Mouse (Mus musculus): ENCODE results near the gene Tex12. TPM values are rescaled to one million over a fixed set of nuclear protein-coding genes. Genes with fewer than 3 reads are reported as not detected.

Gene Tex12
- polyA plus RNA-seq, 1 experiment from 2014 or later = not detected

DNA sequence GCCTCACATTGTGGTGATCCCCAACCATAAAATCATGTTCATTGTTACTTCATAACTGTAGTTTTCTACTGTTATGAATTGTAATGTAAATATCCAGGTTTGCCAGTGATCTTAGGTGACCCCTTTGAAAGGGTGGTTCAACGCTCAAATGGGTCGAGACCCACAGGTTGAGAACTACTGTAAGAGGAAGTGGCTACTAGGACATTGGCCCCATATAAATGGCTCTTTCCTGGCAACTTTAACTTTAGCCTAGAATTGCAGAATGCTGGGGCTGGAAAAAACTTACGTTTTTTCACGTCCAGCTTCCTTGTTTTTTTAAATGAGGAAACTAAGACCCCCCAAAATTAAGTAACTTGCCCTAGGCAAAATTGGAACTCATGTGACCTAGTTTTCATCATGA lies 6.2 kb upstream of the Tex12 start:
- Histone ChIP-seq H3K9ac (ENCODE audit: low read length) (no peak overlapping the region), H3K4me2 (ENCODE audit: low read depth) (no peak overlapping the region), H3K27me3 (ENCODE audit: control insufficient read depth, insufficient read depth, low read length) (no peaks in the 10 kb centered on the region), H3K36me3 (ENCODE audit: control insufficient read depth, insufficient read depth, low read length) (no peaks in the 10 kb centered on the region), H3K9me3 (ENCODE audit: control insufficient read depth, low read length) (no peaks in the 10 kb centered on the region), H3K4me3 (ENCODE audit: low read depth, low read length) (no peak overlapping the region), H3K27ac (ENCODE audit: low read depth, low read length) (no peak overlapping the region), H3K4me1 (ENCODE audit: control insufficient read depth, insufficient read depth, low read length) (no peaks in the 10 kb centered on the region)
- WGBS = 90% methylated on average over 4 of the region's 4 CpGs
- DNase-seq (ENCODE audit: low spot score) (no peak), ATAC-seq (ENCODE audit: insufficient read depth, low FRiP score, low TSS enrichment) (no peak)

DNA sequence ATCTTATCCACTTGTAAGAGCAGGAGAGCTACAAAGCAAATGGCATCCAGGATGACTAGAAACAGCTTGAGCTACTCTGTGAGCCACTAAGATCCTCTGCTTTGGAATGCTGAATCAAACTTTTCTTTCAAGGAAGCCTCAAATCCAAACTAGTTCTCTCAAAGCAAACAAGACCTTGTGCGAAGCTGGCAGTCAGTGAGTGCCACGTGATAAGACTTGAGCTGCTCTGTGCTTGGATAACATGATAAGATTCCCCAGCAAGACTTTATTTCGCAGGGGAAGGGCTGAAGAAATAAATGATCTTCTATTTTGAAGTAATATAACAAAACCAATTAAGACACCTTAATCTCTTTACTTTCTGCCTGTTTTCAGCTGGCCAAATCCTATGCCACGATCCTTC lies 4.8 kb upstream of the Tex12 start:
- H3K4me1 ChIP-seq (ENCODE audit: control insufficient read depth, insufficient read depth, low read length) = no peaks in the 10 kb centered on the region
- no peak overlapping the region for H3K9ac ChIP-seq (ENCODE audit: low read length)
- H3K9me3 ChIP-seq (ENCODE audit: control insufficient read depth, low read length) = no peaks in the 10 kb centered on the region
- DNase-seq (ENCODE audit: low spot score) (no peak), ATAC-seq (ENCODE audit: insufficient read depth, low FRiP score, low TSS enrichment) (no peak)
- no peak overlapping the region for H3K4me2 ChIP-seq (ENCODE audit: low read depth)
- H3K27me3 ChIP-seq (ENCODE audit: control insufficient read depth, insufficient read depth, low read length) = no peaks in the 10 kb centered on the region
- WGBS = 83% methylated on average over 4 of the region's 4 CpGs
- H3K36me3 ChIP-seq (ENCODE audit: control insufficient read depth, insufficient read depth, low read length) = no peaks in the 10 kb centered on the region
- no peak overlapping the region for H3K27ac ChIP-seq (ENCODE audit: low read depth, low read length)
- no peak overlapping the region for H3K4me3 ChIP-seq (ENCODE audit: low read depth, low read length)

DNA sequence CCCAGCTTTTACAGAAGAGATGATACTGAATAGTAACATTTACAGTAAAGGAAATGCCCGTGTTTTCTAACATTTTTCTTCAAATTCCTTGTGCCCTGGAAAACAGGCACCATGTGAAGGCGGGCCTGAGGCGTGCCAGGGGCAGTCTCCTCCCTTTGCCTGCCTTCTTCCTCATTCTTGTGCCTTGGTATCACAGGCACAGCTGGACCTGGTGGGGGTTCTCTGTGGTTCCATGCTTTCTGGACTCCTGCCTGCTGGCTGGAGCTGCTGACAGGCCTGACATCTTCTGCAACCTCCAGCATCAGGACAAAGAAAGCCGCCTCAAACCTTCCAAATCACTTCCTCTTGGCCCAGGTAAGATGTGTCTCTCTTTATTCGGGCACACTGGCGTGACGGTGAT lies 4.0 kb upstream of the Tex12 start:
- H3K36me3 ChIP-seq (ENCODE audit: control insufficient read depth, insufficient read depth, low read length) = no peaks in the 10 kb centered on the region
- H3K9me3 ChIP-seq (ENCODE audit: control insufficient read depth, low read length) = no peaks in the 10 kb centered on the region
- no peak for DNase-seq (ENCODE audit: low spot score)
- H3K27ac ChIP-seq (ENCODE audit: low read depth, low read length) = no peak overlapping the region
- 83% methylated on average over 7 of the region's 7 CpGs for WGBS
- no peaks in the 10 kb centered on the region for H3K4me1 ChIP-seq (ENCODE audit: control insufficient read depth, insufficient read depth, low read length)
- no peaks in the 10 kb centered on the region for H3K27me3 ChIP-seq (ENCODE audit: control insufficient read depth, insufficient read depth, low read length)
- H3K9ac ChIP-seq (ENCODE audit: low read length) = no peak overlapping the region
- H3K4me2 ChIP-seq (ENCODE audit: low read depth) = no peak overlapping the region
- no peak overlapping the region for H3K4me3 ChIP-seq (ENCODE audit: low read depth, low read length)
- ATAC-seq (ENCODE audit: insufficient read depth, low FRiP score, low TSS enrichment) = no peak

DNA sequence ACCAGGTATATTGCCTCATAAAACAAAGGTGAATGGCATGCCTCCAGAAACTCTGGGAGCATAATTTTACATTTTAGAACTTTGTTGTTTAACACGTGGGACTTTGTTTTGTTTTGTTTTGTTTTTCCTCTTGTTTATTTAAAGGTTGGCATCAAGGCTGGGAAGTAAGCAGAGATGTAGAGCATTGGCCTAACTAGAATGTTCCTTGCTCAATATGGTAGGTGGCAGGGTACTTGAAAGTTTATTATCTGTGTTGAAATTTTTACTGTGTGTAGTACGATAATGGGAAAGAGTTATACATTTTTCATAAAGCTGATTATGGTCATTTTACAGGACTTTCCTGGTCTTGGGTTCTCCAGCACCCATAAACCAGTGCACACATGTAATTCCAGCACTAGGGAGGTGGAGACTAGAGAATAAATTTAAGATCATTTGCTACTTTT lies 814 bp upstream of the Tex12 start:
- no peaks in the 10 kb centered on the region for H3K27me3 ChIP-seq (ENCODE audit: control insufficient read depth, insufficient read depth, low read length)
- H3K9ac ChIP-seq (ENCODE audit: low read length) = no peak overlapping the region
- ATAC-seq (ENCODE audit: insufficient read depth, low FRiP score, low TSS enrichment) (no peak), DNase-seq (ENCODE audit: low spot score) (no peak)
- H3K9me3 ChIP-seq (ENCODE audit: control insufficient read depth, low read length) = no peaks in the 10 kb centered on the region
- 87% methylated on average over 2 of the region's 2 CpGs for WGBS
- no peaks in the 10 kb centered on the region for H3K36me3 ChIP-seq (ENCODE audit: control insufficient read depth, insufficient read depth, low read length)
- H3K27ac ChIP-seq (ENCODE audit: low read depth, low read length) = no peak overlapping the region
- H3K4me3 ChIP-seq (ENCODE audit: low read depth, low read length) = no peak overlapping the region
- H3K4me2 ChIP-seq (ENCODE audit: low read depth) = no peak overlapping the region
- H3K4me1 ChIP-seq (ENCODE audit: control insufficient read depth, insufficient read depth, low read length) = no peaks in the 10 kb centered on the region

DNA sequence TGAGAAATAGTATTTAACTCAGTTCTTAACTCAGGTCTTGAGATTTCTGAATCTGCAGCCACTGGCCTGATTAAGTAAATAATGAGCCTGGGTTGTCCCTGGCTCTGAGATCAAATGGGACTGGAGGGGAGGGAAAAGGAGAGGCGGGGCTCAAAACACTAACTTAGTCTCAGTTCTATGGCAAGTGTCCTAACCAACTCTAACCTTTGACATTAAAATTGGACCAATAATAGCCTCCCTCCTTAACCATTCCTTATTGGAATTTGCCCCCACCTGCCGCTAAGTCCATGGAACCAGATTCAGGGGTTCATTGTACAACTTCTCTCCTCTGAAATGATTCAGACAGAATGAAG lies 6.1 kb downstream of the Tex12 start, which contains the start of gene Bco2:
Gene Bco2 (minus strand): TSS at position 88 of the 353 bp plus-strand sequence.
- H3K4me2 ChIP-seq (ENCODE audit: low read depth) = peak within 1 kb of the TSS; percentile 30
- ATAC-seq (ENCODE audit: insufficient read depth, low FRiP score, low TSS enrichment) (peak; percentile 20; the same call in 1 of the 2 replicates), DNase-seq (ENCODE audit: low spot score) (no peak)
- peak within 1 kb of the TSS; percentile 52 for H3K9ac ChIP-seq (ENCODE audit: low read length)
- H3K27ac ChIP-seq (ENCODE audit: low read depth, low read length) = peak within 1 kb of the TSS; percentile 53; the same call in 1 of the 2 replicates
- H3K27me3 ChIP-seq (ENCODE audit: control insufficient read depth, insufficient read depth, low read length) = no peaks in the 10 kb centered on the region
- no peak within 1 kb of the TSS for H3K4me3 ChIP-seq (ENCODE audit: low read depth, low read length)
- H3K4me1 ChIP-seq (ENCODE audit: control insufficient read depth, insufficient read depth, low read length) = no peaks in the 10 kb centered on the region; the same call in 1 of the 2 replicates
- H3K9me3 ChIP-seq (ENCODE audit: control insufficient read depth, low read length) = no peaks in the 10 kb centered on the region
- H3K36me3 ChIP-seq (ENCODE audit: control insufficient read depth, insufficient read depth, low read length) = no peaks in the 10 kb centered on the region
- WGBS = 22% methylated on average over 2 of the region's 2 CpGs

DNA sequence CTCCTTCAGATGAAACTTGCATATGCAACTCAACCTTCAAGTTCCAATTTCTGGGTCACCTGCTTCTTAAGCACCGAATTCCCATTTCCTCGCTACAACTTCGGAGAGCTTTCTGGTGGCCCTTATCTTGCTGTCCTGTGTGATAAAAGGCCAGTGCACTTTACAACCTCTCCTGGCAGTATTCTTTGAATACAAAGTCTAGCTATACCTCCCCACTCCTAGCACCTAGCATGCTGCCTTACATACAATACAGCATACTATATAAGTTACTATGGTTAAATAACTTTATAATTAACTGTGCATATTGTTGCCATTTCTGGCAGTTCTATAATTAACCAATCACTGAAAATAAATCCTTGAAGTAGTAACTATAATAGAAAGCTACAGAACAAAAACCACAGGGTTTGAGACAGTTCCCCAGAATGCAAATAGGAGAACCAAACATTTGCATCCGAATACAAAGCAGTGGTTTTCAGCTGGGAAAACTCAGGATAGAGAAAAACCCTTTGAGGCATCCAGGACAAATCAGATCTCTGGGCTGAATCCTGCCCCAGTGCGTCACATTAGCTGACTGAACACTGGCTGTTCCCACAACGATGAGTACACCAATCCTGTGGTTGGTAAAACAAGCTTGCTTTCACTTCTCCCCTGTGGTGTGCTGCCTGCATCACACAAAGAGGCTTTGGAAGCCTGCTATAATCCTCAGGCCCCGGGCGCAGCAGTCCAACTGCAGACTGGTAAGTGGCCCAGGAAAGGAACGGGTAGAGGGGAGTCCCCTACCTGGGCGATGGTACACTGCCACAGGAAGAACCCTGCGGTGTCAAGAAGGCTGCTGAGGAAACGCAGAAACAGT lies 6.7 kb downstream of the Tex12 start, which contains the start of gene Il18:
Gene Il18 (plus strand): TSS at position 587 of the 853 bp plus-strand sequence.
- Histone ChIP-seq H3K9ac (ENCODE audit: low read length) (peak within 1 kb of the TSS; percentile 52), H3K27ac (ENCODE audit: low read depth, low read length) (peak within 1 kb of the TSS; percentile 53; the same call in 1 of the 2 replicates), H3K9me3 (ENCODE audit: control insufficient read depth, low read length) (no peaks in the 10 kb centered on the region), H3K4me2 (ENCODE audit: low read depth) (peak within 1 kb of the TSS; percentile 30), H3K27me3 (ENCODE audit: control insufficient read depth, insufficient read depth, low read length) (no peaks in the 10 kb centered on the region), H3K4me3 (ENCODE audit: low read depth, low read length) (no peak within 1 kb of the TSS), H3K4me1 (ENCODE audit: control insufficient read depth, insufficient read depth, low read length) (no peaks in the 10 kb centered on the region; the same call in 1 of the 2 replicates), H3K36me3 (ENCODE audit: control insufficient read depth, insufficient read depth, low read length) (no peaks in the 10 kb centered on the region)
- DNase-seq (ENCODE audit: low spot score) = peak; percentile 51
- 23% methylated on average over 12 of the region's 12 CpGs for WGBS
- peak; percentile 79 for ATAC-seq (ENCODE audit: insufficient read depth, low FRiP score, low TSS enrichment)

DNA sequence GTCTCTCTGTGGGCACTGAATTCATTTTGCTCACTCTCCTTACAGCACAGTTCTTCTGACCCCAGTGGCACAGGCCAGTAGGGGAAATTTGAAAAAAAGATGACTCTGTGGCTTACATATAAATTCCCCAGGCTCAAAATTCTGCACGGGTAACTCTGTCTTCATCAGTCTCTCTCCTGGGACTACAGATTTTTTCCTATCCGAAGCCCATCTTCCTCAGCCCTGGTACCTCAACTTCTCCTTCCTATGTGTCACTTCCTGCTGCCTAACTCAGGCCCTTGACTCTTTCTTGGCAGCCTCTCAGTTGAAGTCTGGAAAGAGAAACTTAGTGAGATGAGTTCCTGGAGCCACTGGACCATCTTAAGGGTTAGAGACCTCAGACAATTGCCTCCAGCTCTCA lies 7.6 kb downstream of the Tex12 start:
- 83% methylated on average over 2 of the region's 2 CpGs for WGBS
- DNase-seq (ENCODE audit: low spot score) = no peak
- no peak for ATAC-seq (ENCODE audit: insufficient read depth, low FRiP score, low TSS enrichment)
- H3K27ac ChIP-seq (ENCODE audit: low read depth, low read length) = no peak overlapping the region
- H3K27me3 ChIP-seq (ENCODE audit: control insufficient read depth, insufficient read depth, low read length) = no peaks in the 10 kb centered on the region
- H3K9ac ChIP-seq (ENCODE audit: low read length) = no peak overlapping the region
- no peak overlapping the region for H3K4me3 ChIP-seq (ENCODE audit: low read depth, low read length)
- no peaks in the 10 kb centered on the region; the same call in 1 of the 2 replicates for H3K4me1 ChIP-seq (ENCODE audit: control insufficient read depth, insufficient read depth, low read length)
- no peak overlapping the region for H3K4me2 ChIP-seq (ENCODE audit: low read depth)
- H3K9me3 ChIP-seq (ENCODE audit: control insufficient read depth, low read length) = no peaks in the 10 kb centered on the region
- H3K36me3 ChIP-seq (ENCODE audit: control insufficient read depth, insufficient read depth, low read length) = no peaks in the 10 kb centered on the region

DNA sequence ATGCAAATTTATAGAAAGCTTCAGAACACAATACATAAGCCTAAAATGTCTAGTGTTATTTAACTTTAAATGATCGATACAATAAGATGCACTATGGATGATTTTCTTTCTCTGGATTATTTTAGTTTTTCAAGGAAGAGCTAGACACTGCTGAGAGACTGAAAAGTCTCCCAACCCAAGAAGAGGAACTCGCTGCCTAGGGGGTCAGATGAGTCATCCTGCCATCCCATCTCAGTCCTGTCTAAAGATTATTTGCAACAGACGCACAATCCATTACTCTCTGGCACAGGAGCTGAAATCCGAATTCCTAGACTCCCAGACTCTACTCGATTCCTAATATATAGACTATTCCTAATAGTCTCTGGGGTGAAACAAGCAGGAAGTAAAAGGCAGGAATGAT lies 8.9 kb downstream of the Tex12 start:
- no peaks in the 10 kb centered on the region for H3K9me3 ChIP-seq (ENCODE audit: control insufficient read depth, low read length)
- no peak for ATAC-seq (ENCODE audit: insufficient read depth, low FRiP score, low TSS enrichment)
- 83% methylated on average over 5 of the region's 5 CpGs for WGBS

DNA sequence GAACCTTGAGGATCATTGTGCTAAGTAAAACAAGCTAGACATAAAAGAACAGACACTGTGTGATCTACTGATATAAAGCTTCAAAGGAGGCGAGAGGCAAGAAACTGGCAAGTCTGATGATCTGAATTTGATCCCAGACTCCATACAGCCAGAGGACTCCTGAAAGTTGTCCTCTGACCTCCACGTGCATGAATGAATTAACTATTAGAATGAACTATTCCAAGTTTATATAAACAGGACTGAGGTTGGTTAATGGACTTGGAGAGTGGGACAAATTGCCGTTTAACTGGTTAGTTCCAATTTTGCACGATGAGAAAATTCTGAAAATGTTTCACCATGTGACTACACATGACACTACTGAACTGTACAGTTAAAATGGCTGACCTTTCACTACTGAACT lies 12.2 kb downstream of the Tex12 start:
- Histone ChIP-seq H3K4me2 (ENCODE audit: low read depth) (no peak overlapping the region), H3K9me3 (ENCODE audit: control insufficient read depth, low read length) (no peaks in the 10 kb centered on the region), H3K36me3 (ENCODE audit: control insufficient read depth, insufficient read depth, low read length) (no peaks in the 10 kb centered on the region), H3K9ac (ENCODE audit: low read length) (no peak overlapping the region), H3K27me3 (ENCODE audit: control insufficient read depth, insufficient read depth, low read length) (no peaks in the 10 kb centered on the region), H3K4me3 (ENCODE audit: low read depth, low read length) (no peak overlapping the region), H3K4me1 (ENCODE audit: control insufficient read depth, insufficient read depth, low read length) (no peaks in the 10 kb centered on the region), H3K27ac (ENCODE audit: low read depth, low read length) (no peak overlapping the region)
- no peak for ATAC-seq (ENCODE audit: insufficient read depth, low FRiP score, low TSS enrichment)
- no peak for DNase-seq (ENCODE audit: low spot score)
- 87% methylated on average over 4 of the region's 4 CpGs for WGBS

More for the DNA sequence above, 8.9 kb downstream of the Tex12 start:
- Histone ChIP-seq H3K9ac (ENCODE audit: low read length) (no peak overlapping the region), H3K4me1 (ENCODE audit: control insufficient read depth, insufficient read depth, low read length) (no peaks in the 10 kb centered on the region; the same call in 1 of the 2 replicates), H3K36me3 (ENCODE audit: control insufficient read depth, insufficient read depth, low read length) (no peaks in the 10 kb centered on the region), H3K27me3 (ENCODE audit: control insufficient read depth, insufficient read depth, low read length) (no peaks in the 10 kb centered on the region), H3K4me2 (ENCODE audit: low read depth) (no peak overlapping the region), H3K27ac (ENCODE audit: low read depth, low read length) (no peak overlapping the region), H3K4me3 (ENCODE audit: low read depth, low read length) (no peak overlapping the region)
- no peak for DNase-seq (ENCODE audit: low spot score)
